Mouse (Mus musculus) lung, postnatal 0 days (tissue): Measurements from ENCODE around the gene Specc1.

Experiments used
- CTCF ChIP-seq: IDR thresholded peaks from 2 replicates; pipeline ENCODE4 v1.5.1; 2016; ENCODE audit warnings: antibody characterized with exemption, mild to moderate bottlenecking
- EP300 ChIP-seq: IDR thresholded peaks from 2 replicates; pipeline ENCODE4 v1.6.1; 2016; ENCODE audit warnings: antibody characterized with exemption, mild to moderate bottlenecking, control low read depth

DNA sequence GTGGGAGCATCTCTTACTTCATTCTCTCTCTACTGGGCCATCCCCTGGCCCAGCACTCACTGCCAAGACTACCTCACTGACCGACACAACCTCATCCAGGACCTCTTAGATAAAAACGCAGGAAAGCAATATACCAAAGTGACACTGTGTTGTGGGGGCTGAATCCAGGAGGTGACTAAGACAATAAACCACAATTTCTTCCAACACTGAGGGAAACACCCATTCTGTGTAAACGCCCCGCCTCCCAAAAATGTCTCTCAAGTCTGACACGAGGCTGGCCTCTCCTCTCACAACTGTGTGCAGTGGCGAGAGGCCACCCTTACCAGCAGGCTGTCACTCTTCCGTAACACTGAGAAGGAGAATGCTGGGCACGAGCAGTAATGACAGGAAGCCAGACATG is 311.8 kb downstream of the Specc1 start:
- TF ChIP-seq CTCF (no peak), EP300 (no peak)
